Mouse (Mus musculus): ENCODE results near the gene Tinagl1.

GRCm38 (mm10) chr4:130167814-130168213 is 7.1 kb downstream of the Tinagl1 start:
- TF ChIP-seq GATA1 (IDR thresholded peaks at IDR 0.05; ENCODE audit: low read depth, low read length) (no peak), POLR2AphosphoS5 (IDR thresholded peaks at IDR 0.05; ENCODE audit: borderline replicate concordance, low read depth, low read length) (no peak), POLR2A (IDR thresholded peaks at IDR 0.05; ENCODE audit: control insufficient read depth in 1 of 2, insufficient read depth in 1 of 2, low read depth in 1 of 2, low read length in 2 of 2, poor library complexity in 1 of 2) (no peak), TAL1 (IDR thresholded peaks at IDR 0.05; ENCODE audit: low read length) (no peak), ZKSCAN1 (IDR thresholded peaks at IDR 0.05; ENCODE audit: low read depth, low read length) (no peak), CTCF (IDR thresholded peaks at IDR 0.05 in 2 of 3, conservative IDR thresholded peaks at IDR 0.05 in 1 of 3; ENCODE audit: control insufficient read depth in 1 of 3, insufficient read depth in 1 of 3, low read depth in 2 of 3, low read length in 3 of 3, poor library complexity in 1 of 3, severe bottlenecking in 1 of 3) (no peak), MYB (IDR thresholded peaks at IDR 0.05; ENCODE audit: low read depth, low read length) (no peak), USF1 (IDR thresholded peaks at IDR 0.05; ENCODE audit: low read depth, low read length) (no peak), ZNF384 (IDR thresholded peaks at IDR 0.05; ENCODE audit: low read depth, low read length) (peak; percentile 92), EP300 (IDR thresholded peaks at IDR 0.05; ENCODE audit: low read depth in 1 of 2, low read length in 2 of 2) (no peak)

Data from MEL (cell line).